ENCODE assay signal across 25 mouse cellular contexts in the genomic region with DNA sequence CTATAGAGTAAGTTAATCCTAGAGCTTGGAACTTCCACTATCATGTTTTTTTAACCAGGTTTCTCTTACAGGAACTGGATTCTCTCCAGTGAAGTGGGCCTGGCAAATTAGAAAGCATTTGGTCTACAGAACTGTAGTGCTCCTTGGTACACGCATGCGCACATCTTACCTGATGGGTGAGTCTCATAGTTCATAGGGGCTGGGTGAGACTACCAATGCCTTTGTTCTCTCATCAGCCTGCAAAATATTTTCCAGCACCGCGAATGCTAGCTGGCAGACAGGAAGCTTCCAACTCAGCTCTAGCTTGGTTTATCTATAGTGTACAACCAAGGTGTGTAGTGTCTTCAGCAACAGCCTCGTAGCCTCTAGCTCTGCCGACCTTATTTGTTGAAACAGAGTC.
DNase-seq lines count a peak whose midpoint lies in the region; ATAC-seq lines count a peak whose summit lies in the region.
"Had no signal": no experiment of that assay in that cellular context is flagged by ENCODE, and none has a peak within 500 bp of the region (broad histone marks: within the 10 kb centered on the region; RNA-seq: fewer than 3 reads in every experiment).

No protein-coding gene starts in this region.

- DNase-seq in CD4-positive, CD25-positive, alpha-beta regulatory T cell, adult 2 months (ENCODE audit: low read depth, low spot score) = peak; percentile 12
- peak; percentile 3 for DNase-seq in hindbrain, embryonic 14.5 days (ENCODE audit: low spot score)
- DNase-seq in CD4-positive helper T cell, adult 2 months (ENCODE audit: low read depth, low spot score) = peak; percentile 62
- DNase-seq in naive thymus-derived CD4-positive, alpha-beta T cell, adult 2 months (ENCODE audit: low read depth) = peak; percentile 71
- DNase-seq in frontal cortex, postnatal 25 days (ENCODE audit: low spot score in 2 of 2) = no peak
- DNase-seq: adrenal gland, adult 2 months; adrenal gland, postnatal 10 days; adrenal gland, postnatal 25 days; B cell, adult 2 months; cerebellum, adult 11 months; cerebellum, adult 18-20 months; cerebellum, adult 8-10 months; cerebellum, adult 9-11 months; cerebellum, postnatal 14 days; cerebellum, postnatal 36 days; embryo, embryonic 11 days had no signal

- WGBS in hindbrain, embryonic 14.5 days = 98% methylated on average over 6 of the region's 6 CpGs
- 96% methylated on average over 6 of the region's 6 CpGs for WGBS in hindbrain, embryonic 16.5 days

- no peak overlapping the region for H3K4me3 ChIP-seq in hindbrain, embryonic 14.5 days (replicated peaks; ENCODE audit: low read length)
- H3K4me3 ChIP-seq in hindbrain, embryonic 16.5 days (ENCODE audit: low read length) = no peak overlapping the region
- H3K4me3 ChIP-seq: embryonic facial prominence, embryonic 13.5 days; embryonic facial prominence, embryonic 15.5 days; erythroblast, embryonic 14.5 days; forebrain, embryonic 10.5 days; forebrain, embryonic 12.5 days had no signal

- no peaks in the 10 kb centered on the region for H3K36me3 ChIP-seq in hindbrain, embryonic 14.5 days (replicated peaks; ENCODE audit: control insufficient read depth, insufficient read depth)
- no peaks in the 10 kb centered on the region for H3K36me3 ChIP-seq in hindbrain, embryonic 16.5 days (ENCODE audit: control insufficient read depth, insufficient read depth, low read length)
- H3K36me3 ChIP-seq: embryonic facial prominence, embryonic 13.5 days; embryonic facial prominence, embryonic 15.5 days; forebrain, embryonic 10.5 days; forebrain, embryonic 12.5 days had no signal

- no peaks in the 10 kb centered on the region for H3K27me3 ChIP-seq in hindbrain, embryonic 14.5 days (ENCODE audit: control insufficient read depth, insufficient read depth, low read length)
- H3K27me3 ChIP-seq in hindbrain, embryonic 16.5 days (replicated peaks; ENCODE audit: control insufficient read depth, insufficient read depth, low read length) = no peaks in the 10 kb centered on the region
- H3K27me3 ChIP-seq: embryonic facial prominence, embryonic 13.5 days; embryonic facial prominence, embryonic 15.5 days; forebrain, embryonic 12.5 days had no signal

- ATAC-seq in CD4-positive, CD25-positive, alpha-beta regulatory T cell, adult 4 months = no peak
- no peak for ATAC-seq in hindbrain, embryonic 14.5 days (ENCODE audit: low FRiP score)
- ATAC-seq in hindbrain, embryonic 16.5 days = no peak
- ATAC-seq: forebrain, embryonic 14.5 days; forebrain, embryonic 16.5 days had no signal

- H3K4me2 ChIP-seq in hindbrain, embryonic 14.5 days (replicated peaks) = no peak overlapping the region
- H3K4me2 ChIP-seq in hindbrain, embryonic 16.5 days (ENCODE audit: low read length) = no peak overlapping the region
- H3K4me2 ChIP-seq: embryonic facial prominence, embryonic 13.5 days; embryonic facial prominence, embryonic 15.5 days; forebrain, embryonic 12.5 days had no signal

- no peak overlapping the region for H3K9ac ChIP-seq in hindbrain, embryonic 14.5 days
- H3K9ac ChIP-seq in hindbrain, embryonic 16.5 days (ENCODE audit: low read depth, low read length) = no peak overlapping the region
- H3K9ac ChIP-seq: embryonic facial prominence, embryonic 13.5 days; embryonic facial prominence, embryonic 15.5 days; forebrain, embryonic 12.5 days had no signal

- H3K4me1 ChIP-seq in hindbrain, embryonic 14.5 days (replicated peaks; ENCODE audit: control insufficient read depth, insufficient read depth, low read length) = no peaks in the 10 kb centered on the region
- no peaks in the 10 kb centered on the region for H3K4me1 ChIP-seq in hindbrain, embryonic 16.5 days (ENCODE audit: control insufficient read depth, insufficient read depth, low read depth, low read length)
- H3K4me1 ChIP-seq: embryonic facial prominence, embryonic 13.5 days; embryonic facial prominence, embryonic 15.5 days; forebrain, embryonic 10.5 days; forebrain, embryonic 12.5 days had no signal

- no peak overlapping the region for H3K27ac ChIP-seq in hindbrain, embryonic 14.5 days
- no peak overlapping the region for H3K27ac ChIP-seq in hindbrain, embryonic 16.5 days (ENCODE audit: low read depth, low read length)
- H3K27ac ChIP-seq: embryonic facial prominence, embryonic 13.5 days; embryonic facial prominence, embryonic 15.5 days; forebrain, embryonic 10.5 days; forebrain, embryonic 12.5 days had no signal

- H3K9me3 ChIP-seq in hindbrain, embryonic 14.5 days (ENCODE audit: control insufficient read depth, low read length) = no peaks in the 10 kb centered on the region
- H3K9me3 ChIP-seq in hindbrain, embryonic 16.5 days (ENCODE audit: control insufficient read depth, low read length) = no peaks in the 10 kb centered on the region
- H3K9me3 ChIP-seq: embryonic facial prominence, embryonic 13.5 days; embryonic facial prominence, embryonic 15.5 days; forebrain, embryonic 10.5 days; forebrain, embryonic 12.5 days had no signal

Comparison
In these comparisons a context has a peak if more than half of its experiments do, and no peak if none do; other contexts are left out.
1. DNase-seq: peak in CD4-positive, CD25-positive, alpha-beta regulatory T cell, adult 2 months (single experiment), hindbrain, embryonic 14.5 days (single experiment), CD4-positive helper T cell, adult 2 months (single experiment) and naive thymus-derived CD4-positive, alpha-beta T cell, adult 2 months (single experiment); none in frontal cortex, postnatal 25 days (0 of 2).